Mouse (Mus musculus): Measurements from ENCODE around the gene Xkr7. TPM values are rescaled to one million over a fixed set of nuclear protein-coding genes. Genes with fewer than 3 reads are reported as not detected.

Xkr7 gene
- total and polyA plus RNA-seq, 2 experiments from 2014 or later: 0.76 to 21.9 TPM

- WGBS: 63% methylated on average over 2 of the region's 2 CpGs
- no peaks in the 10 kb centered on the region for H3K27me3 ChIP-seq (ENCODE audit: insufficient read depth, low read length)
- no peak overlapping the region for H3K4me3 ChIP-seq (ENCODE audit: low read depth, low read length)
- H3K9me3 ChIP-seq (ENCODE audit: low read length): no peaks in the 10 kb centered on the region
- H3K4me2 ChIP-seq (ENCODE audit: low read depth): no peak overlapping the region
- ATAC-seq: no peak
- no peak overlapping the region for H3K9ac ChIP-seq
- DNase-seq: no peak
- no peak for TF ChIP-seq CTCF (IDR thresholded peaks at IDR 0.05; ENCODE audit: low read depth)
- no peak overlapping the region for H3K27ac ChIP-seq (ENCODE audit: low read depth, low read length)
- H3K4me1 ChIP-seq (ENCODE audit: insufficient read depth): no peaks in the 10 kb centered on the region
- no peaks in the 10 kb centered on the region for H3K36me3 ChIP-seq (ENCODE audit: insufficient read depth)
Observed at GRCm38 (mm10) chr2:153089316-153089715, 57.7 kb downstream of the Xkr7 start.

GRCm38 (mm10) chr2:153090551-153091165 is 59.0 kb downstream of the Xkr7 start:
- Histone ChIP-seq H3K4me2 (ENCODE audit: low read depth) (no peak overlapping the region), H3K27me3 (ENCODE audit: insufficient read depth, low read length) (no peaks in the 10 kb centered on the region), H3K4me1 (ENCODE audit: insufficient read depth) (no peaks in the 10 kb centered on the region), H3K9me3 (ENCODE audit: low read length) (no peaks in the 10 kb centered on the region), H3K36me3 (ENCODE audit: insufficient read depth) (no peaks in the 10 kb centered on the region), H3K27ac (ENCODE audit: low read depth, low read length) (no peak overlapping the region), H3K9ac (no peak overlapping the region), H3K4me3 (ENCODE audit: low read depth, low read length) (no peak overlapping the region)
- TF ChIP-seq CTCF (IDR thresholded peaks at IDR 0.05; ENCODE audit: low read depth): no peak
- ATAC-seq (no peak), DNase-seq (no peak)
- 48% methylated on average over 10 of the region's 10 CpGs for WGBS

Other genes starting within 250 kb of the Xkr7 start
- gene Bcl2l1, start 200.1 kb upstream of the Xkr7 start, total RNA-seq (2014; rRNA removed): 152 and 157 TPM in 2 replicates
- gene Bcl2l1, start 200.1 kb upstream of the Xkr7 start, polyA plus RNA-seq (2015; fragmentation: Nextera tagmentation; extraction: Ambion mirVana): 173 and 175 TPM in 2 replicates
- gene Tpx2, start 183.9 kb upstream of the Xkr7 start, total RNA-seq (2014; rRNA removed): 10.5 and 22.5 TPM in 2 replicates
- 11.0 and 11.2 TPM in 2 replicates for gene Tpx2, start 183.9 kb upstream of the Xkr7 start, polyA plus RNA-seq (2015; fragmentation: Nextera tagmentation; extraction: Ambion mirVana)
- gene Mylk2, start 120.5 kb upstream of the Xkr7 start, total RNA-seq (2014; rRNA removed): 0.29 TPM in 1 of 2 replicates, not detected in the other
- not detected in 2 replicates for gene Mylk2, start 120.5 kb upstream of the Xkr7 start, polyA plus RNA-seq (2015; fragmentation: Nextera tagmentation; extraction: Ambion mirVana)
- gene Foxs1, start 98.6 kb upstream of the Xkr7 start, total RNA-seq (2014; rRNA removed): 2.4 and 2.6 TPM in 2 replicates
- gene Foxs1, start 98.6 kb upstream of the Xkr7 start, polyA plus RNA-seq (2015; fragmentation: Nextera tagmentation; extraction: Ambion mirVana): 3.1 TPM in 2 replicates
- 23.7 and 25.0 TPM in 2 replicates for gene Dusp15, start 80.2 kb upstream of the Xkr7 start, total RNA-seq (2014; rRNA removed)
- gene Dusp15, start 80.2 kb upstream of the Xkr7 start, polyA plus RNA-seq (2015; fragmentation: Nextera tagmentation; extraction: Ambion mirVana): 12.9 and 14.8 TPM in 2 replicates
- gene Ttll9, start 69.4 kb upstream of the Xkr7 start, total RNA-seq (2014; rRNA removed): 3.3 and 8.0 TPM in 2 replicates
- gene Ttll9, start 69.4 kb upstream of the Xkr7 start, polyA plus RNA-seq (2015; fragmentation: Nextera tagmentation; extraction: Ambion mirVana): 3.9 and 4.3 TPM in 2 replicates
- gene Pdrg1, start 16.4 kb upstream of the Xkr7 start, total RNA-seq (2014; rRNA removed): 65.9 and 95.4 TPM in 2 replicates
- 195 and 219 TPM in 2 replicates for gene Pdrg1, start 16.4 kb upstream of the Xkr7 start, polyA plus RNA-seq (2015; fragmentation: Nextera tagmentation; extraction: Ambion mirVana)
- 2.1 and 7.4 TPM in 2 replicates for gene Ccm2l, start 34.1 kb downstream of the Xkr7 start, total RNA-seq (2014; rRNA removed)
- 1.1 TPM in 2 replicates for gene Ccm2l, start 34.1 kb downstream of the Xkr7 start, polyA plus RNA-seq (2015; fragmentation: Nextera tagmentation; extraction: Ambion mirVana)
- 3.1 and 5.7 TPM in 2 replicates for gene Hck, start 76.6 kb downstream of the Xkr7 start, total RNA-seq (2014; rRNA removed)
- 2.6 and 3.5 TPM in 2 replicates for gene Hck, start 76.6 kb downstream of the Xkr7 start, polyA plus RNA-seq (2015; fragmentation: Nextera tagmentation; extraction: Ambion mirVana)
- gene Tm9sf4, start 129.5 kb downstream of the Xkr7 start, total RNA-seq (2014; rRNA removed): 42.8 and 60.4 TPM in 2 replicates
- gene Tm9sf4, start 129.5 kb downstream of the Xkr7 start, polyA plus RNA-seq (2015; fragmentation: Nextera tagmentation; extraction: Ambion mirVana): 52.5 and 69.3 TPM in 2 replicates
- 23.6 and 28.8 TPM in 2 replicates for gene Tspyl3, start 193.6 kb downstream of the Xkr7 start, total RNA-seq (2014; rRNA removed)
- 44.3 and 52.2 TPM in 2 replicates for gene Tspyl3, start 193.6 kb downstream of the Xkr7 start, polyA plus RNA-seq (2015; fragmentation: Nextera tagmentation; extraction: Ambion mirVana)
- gene Plagl2, start 209.6 kb downstream of the Xkr7 start, total RNA-seq (2014; rRNA removed): 3.7 and 5.1 TPM in 2 replicates
- gene Plagl2, start 209.6 kb downstream of the Xkr7 start, polyA plus RNA-seq (2015; fragmentation: Nextera tagmentation; extraction: Ambion mirVana): 2.1 and 2.5 TPM in 2 replicates
- gene Pofut1, start 209.7 kb downstream of the Xkr7 start, total RNA-seq (2014; rRNA removed): 16.0 and 22.9 TPM in 2 replicates
- gene Pofut1, start 209.7 kb downstream of the Xkr7 start, polyA plus RNA-seq (2015; fragmentation: Nextera tagmentation; extraction: Ambion mirVana): 1.5 and 3.4 TPM in 2 replicates